Mouse (Mus musculus): ENCODE results near the gene Plod2. TPM values are rescaled to one million over a fixed set of nuclear protein-coding genes. Genes with fewer than 3 reads are reported as not detected.
A peak's percentile ranks its signal among the peaks of the same experiment; 100 is the strongest.

The Plod2 gene
- polyA plus RNA-seq, 1 experiment, result 5.4 TPM

- Histone ChIP-seq H3K4me1 (ENCODE audit: control insufficient read depth, insufficient read depth, low read length) (no peaks in the 10 kb centered on the region), H3K4me3 (ENCODE audit: insufficient read depth, low read length) (no peak overlapping the region), H3K27ac (ENCODE audit: insufficient read depth, low read length) (no peak overlapping the region)
- TF ChIP-seq POLR2A (IDR thresholded peaks at IDR 0.05; ENCODE audit: extremely low read depth, insufficient read depth, low read length), result no peak
- TF ChIP-seq CTCF (IDR thresholded peaks at IDR 0.05; ENCODE audit: extremely low read depth, insufficient read depth, low read length), result no peak
Observed at GRCm38 (mm10) chr9:92594491-92594890, 52.5 kb downstream of the Plod2 start.

DNA sequence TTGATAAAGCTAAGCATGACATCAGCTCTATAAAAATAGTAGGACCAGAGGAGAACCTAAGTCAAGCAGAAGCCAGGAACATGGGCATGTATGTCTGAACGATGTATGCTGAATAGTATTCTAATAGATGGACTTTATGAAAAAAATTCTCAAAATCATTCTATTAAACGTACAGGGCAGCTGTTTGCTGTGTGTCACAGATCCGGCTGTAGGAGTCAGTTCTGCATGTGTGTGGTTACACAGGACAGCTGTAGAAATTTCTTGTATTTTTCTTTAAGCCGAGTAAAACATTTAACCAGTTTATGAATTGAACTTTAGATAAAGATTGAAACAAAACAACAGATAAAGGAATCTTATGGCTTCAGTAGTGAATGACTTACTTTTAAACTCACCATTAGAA lies 53.3 kb downstream of the Plod2 start:
- H3K27ac ChIP-seq (ENCODE audit: insufficient read depth, low read length), result no peak overlapping the region
- no peaks in the 10 kb centered on the region for H3K4me1 ChIP-seq (ENCODE audit: control insufficient read depth, insufficient read depth, low read length)
- no peak overlapping the region for H3K4me3 ChIP-seq (ENCODE audit: insufficient read depth, low read length)
- TF ChIP-seq POLR2A (IDR thresholded peaks at IDR 0.05; ENCODE audit: extremely low read depth, insufficient read depth, low read length), result no peak
- no peak for TF ChIP-seq CTCF (IDR thresholded peaks at IDR 0.05; ENCODE audit: extremely low read depth, insufficient read depth, low read length)

DNA sequence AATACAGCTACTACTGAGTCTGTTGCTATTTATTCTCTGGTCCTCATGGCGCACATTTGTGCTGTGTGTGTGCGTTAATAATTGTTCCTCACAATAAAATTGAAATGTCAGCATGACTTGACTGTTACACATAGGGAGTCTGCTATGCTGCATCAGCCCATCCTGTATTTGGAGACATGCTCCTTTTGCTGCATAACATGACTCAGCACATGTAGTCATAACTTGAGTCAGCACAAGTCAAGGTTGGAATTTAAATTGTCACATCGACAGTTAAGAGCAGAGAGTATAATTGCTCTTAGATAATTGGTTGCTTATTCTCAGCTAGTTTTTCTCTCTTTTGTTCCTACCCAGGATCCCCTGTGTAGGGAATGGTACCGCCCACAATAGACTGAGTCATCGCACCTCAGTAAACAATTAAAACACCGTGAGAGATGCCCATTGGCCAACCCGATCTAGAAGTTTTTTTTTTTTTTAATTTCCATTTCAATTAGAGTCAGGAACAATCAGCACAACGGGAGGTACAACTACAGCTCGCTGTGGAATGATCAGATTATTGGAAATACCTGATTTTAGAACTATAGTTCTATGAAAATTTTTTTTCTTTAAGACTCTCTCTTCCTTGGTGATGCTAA lies 55.0 kb downstream of the Plod2 start:
- Histone ChIP-seq H3K4me1 (ENCODE audit: control insufficient read depth, insufficient read depth, low read length) (no peaks in the 10 kb centered on the region), H3K27ac (ENCODE audit: insufficient read depth, low read length) (no peak overlapping the region), H3K4me3 (ENCODE audit: insufficient read depth, low read length) (no peak overlapping the region)
- no peak for TF ChIP-seq CTCF (IDR thresholded peaks at IDR 0.05; ENCODE audit: extremely low read depth, insufficient read depth, low read length)

- H3K4me1 ChIP-seq (ENCODE audit: control insufficient read depth, insufficient read depth, low read length), result no peaks in the 10 kb centered on the region
- TF ChIP-seq CTCF (IDR thresholded peaks at IDR 0.05; ENCODE audit: extremely low read depth, insufficient read depth, low read length), result no peak
- no peak overlapping the region for H3K4me3 ChIP-seq (ENCODE audit: insufficient read depth, low read length)
- no peak overlapping the region for H3K27ac ChIP-seq (ENCODE audit: insufficient read depth, low read length)
Observed at GRCm38 (mm10) chr9:92597776-92598175, 55.8 kb downstream of the Plod2 start.

DNA sequence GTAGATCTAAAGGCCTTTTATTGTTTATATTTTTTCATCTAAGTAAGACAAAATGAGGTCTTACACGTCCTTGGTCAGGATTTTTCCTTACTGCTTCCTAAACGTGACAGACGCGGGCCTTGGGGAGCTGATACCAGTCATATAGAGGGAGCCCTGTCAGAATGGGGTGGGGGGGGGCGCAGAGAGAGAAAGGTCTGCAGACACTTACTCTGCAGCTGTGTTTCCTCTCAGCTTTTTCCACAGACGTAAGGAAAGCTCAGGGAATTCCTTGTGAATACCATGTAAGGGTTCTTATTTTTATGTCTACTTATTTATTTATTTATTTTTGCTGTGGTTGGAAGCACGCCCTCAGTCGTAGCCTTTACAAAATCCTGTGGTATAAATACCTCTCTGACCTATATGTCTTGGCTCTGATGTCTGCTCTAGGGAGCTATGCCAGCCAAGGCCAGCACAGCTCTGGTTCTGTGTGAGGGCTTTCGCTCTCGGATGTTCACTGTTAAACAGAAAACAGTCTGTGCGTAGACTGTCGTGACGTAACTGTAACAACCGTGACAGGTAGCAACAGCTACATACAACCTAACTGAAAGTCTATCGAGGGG lies 58.0 kb downstream of the Plod2 start:
- TF ChIP-seq CTCF (IDR thresholded peaks at IDR 0.05; ENCODE audit: extremely low read depth, insufficient read depth, low read length), result no peak
- no peak for TF ChIP-seq POLR2A (IDR thresholded peaks at IDR 0.05; ENCODE audit: extremely low read depth, insufficient read depth, low read length)

GRCm38 (mm10) chr9:92601551-92601950 lies 59.5 kb downstream of the Plod2 start:
- Histone ChIP-seq H3K27ac (ENCODE audit: insufficient read depth, low read length) (no peak overlapping the region), H3K4me3 (ENCODE audit: insufficient read depth, low read length) (no peak overlapping the region), H3K4me1 (ENCODE audit: control insufficient read depth, insufficient read depth, low read length) (no peaks in the 10 kb centered on the region)
- no peak for TF ChIP-seq POLR2A (IDR thresholded peaks at IDR 0.05; ENCODE audit: extremely low read depth, insufficient read depth, low read length)
- no peak for TF ChIP-seq CTCF (IDR thresholded peaks at IDR 0.05; ENCODE audit: extremely low read depth, insufficient read depth, low read length)

More for the DNA sequence above, 58.0 kb downstream of the Plod2 start:
- H3K4me1 ChIP-seq (ENCODE audit: control insufficient read depth, insufficient read depth, low read length), result no peaks in the 10 kb centered on the region
- H3K4me3 ChIP-seq (ENCODE audit: insufficient read depth, low read length), result no peak overlapping the region
- no peak overlapping the region for H3K27ac ChIP-seq (ENCODE audit: insufficient read depth, low read length)

DNA sequence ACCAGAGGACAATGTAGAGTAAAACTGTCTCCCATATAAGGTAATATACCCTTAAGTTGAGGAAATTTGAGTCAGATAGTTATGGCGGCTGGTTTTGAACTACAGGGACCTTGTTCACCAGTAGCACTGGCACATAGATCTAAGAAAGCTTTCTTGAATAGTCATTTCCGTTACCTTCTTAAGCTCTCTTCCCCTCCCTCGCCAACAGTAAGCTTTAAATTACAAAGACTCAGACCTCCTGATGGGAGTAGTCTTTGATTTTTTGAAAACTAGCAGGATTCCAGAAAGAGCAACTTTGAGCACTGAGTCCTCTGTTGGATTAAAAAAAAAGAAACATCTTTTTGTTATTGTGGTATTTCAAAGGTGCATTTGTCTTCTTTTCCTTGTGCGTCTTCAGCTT lies 61.5 kb downstream of the Plod2 start:
- H3K27ac ChIP-seq (ENCODE audit: insufficient read depth, low read length), result no peak overlapping the region
- no peak for TF ChIP-seq CTCF (IDR thresholded peaks at IDR 0.05; ENCODE audit: extremely low read depth, insufficient read depth, low read length)
- no peak for TF ChIP-seq POLR2A (IDR thresholded peaks at IDR 0.05; ENCODE audit: extremely low read depth, insufficient read depth, low read length)
- H3K4me3 ChIP-seq (ENCODE audit: insufficient read depth, low read length), result no peak overlapping the region
- H3K4me1 ChIP-seq (ENCODE audit: control insufficient read depth, insufficient read depth, low read length), result no peaks in the 10 kb centered on the region

GRCm38 (mm10) chr9:92610628-92611267 lies 68.7 kb downstream of the Plod2 start:
- H3K4me3 ChIP-seq (ENCODE audit: insufficient read depth, low read length), result no peak overlapping the region
- no peak overlapping the region for H3K27ac ChIP-seq (ENCODE audit: insufficient read depth, low read length)
- H3K4me1 ChIP-seq (ENCODE audit: control insufficient read depth, insufficient read depth, low read length), result peaks cover 1% of the 10 kb centered on the region; the same call in 1 of the 2 replicates
- no peak for TF ChIP-seq POLR2A (IDR thresholded peaks at IDR 0.05; ENCODE audit: extremely low read depth, insufficient read depth, low read length)
- 0 out of 2 replicates have a peak, but pooled peaks have one; percentile 21 for TF ChIP-seq CTCF (IDR thresholded peaks at IDR 0.05; ENCODE audit: extremely low read depth, insufficient read depth, low read length)

DNA sequence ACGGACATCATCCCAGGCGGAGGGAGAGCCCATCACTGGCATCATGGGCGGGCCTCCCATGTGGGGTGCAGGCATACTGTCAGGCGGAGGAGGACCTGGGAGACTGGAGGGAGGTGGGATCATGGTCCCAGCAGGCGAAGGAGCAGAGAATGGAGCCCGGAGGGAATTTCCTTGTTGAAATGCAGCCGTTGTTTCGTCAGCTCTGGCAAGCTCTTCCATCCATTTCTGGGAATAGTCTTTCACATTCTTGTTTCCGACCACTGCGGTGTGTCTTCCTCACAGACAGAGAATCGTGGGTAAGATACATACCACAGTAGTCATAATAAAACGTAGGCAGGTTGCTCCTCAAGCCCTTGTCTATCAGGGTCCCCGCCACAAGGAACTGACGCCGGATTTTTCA lies 70.6 kb downstream of the Plod2 start:
- H3K4me1 ChIP-seq (ENCODE audit: control insufficient read depth, insufficient read depth, low read length), result peaks cover 1% of the 10 kb centered on the region; the same call in 1 of the 2 replicates
- no peak overlapping the region for H3K4me3 ChIP-seq (ENCODE audit: insufficient read depth, low read length)
- TF ChIP-seq CTCF (IDR thresholded peaks at IDR 0.05; ENCODE audit: extremely low read depth, insufficient read depth, low read length) (no peak), POLR2A (IDR thresholded peaks at IDR 0.05; ENCODE audit: extremely low read depth, insufficient read depth, low read length) (no peak)
- H3K27ac ChIP-seq (ENCODE audit: insufficient read depth, low read length), result no peak overlapping the region

- TF ChIP-seq CTCF (IDR thresholded peaks at IDR 0.05; ENCODE audit: extremely low read depth, insufficient read depth, low read length), result no peak
- TF ChIP-seq POLR2A (IDR thresholded peaks at IDR 0.05; ENCODE audit: extremely low read depth, insufficient read depth, low read length), result no peak
- H3K4me1 ChIP-seq (ENCODE audit: control insufficient read depth, insufficient read depth, low read length), result peaks cover 1% of the 10 kb centered on the region; the same call in 1 of the 2 replicates
- H3K4me3 ChIP-seq (ENCODE audit: insufficient read depth, low read length), result no peak overlapping the region
- H3K27ac ChIP-seq (ENCODE audit: insufficient read depth, low read length), result no peak overlapping the region
Observed at GRCm38 (mm10) chr9:92613206-92613605, 71.2 kb downstream of the Plod2 start.

Measured in cortical plate, adult 2 months (tissue).